Mouse (Mus musculus): ENCODE results near the gene Tmem62.
"Not testable (repeated sequence)": the region's sequence is repeated elsewhere in the genome, so short reads cannot be mapped to it uniquely, and the experiment has no call there.

The Tmem62 gene

GRCm38 (mm10) chr2:120976990-120977925, at the start of gene Tmem62:
Gene Tmem62, plus strand, starts transcription at chr2:120977017.
- peak; percentile 64 for DNase-seq (ENCODE audit: low spot score)

- no peak for DNase-seq (ENCODE audit: low spot score)
Measured at GRCm38 (mm10) chr2:120933038-120933437, 43.8 kb upstream of the Tmem62 start.

- DNase-seq (ENCODE audit: low spot score): no peak
Measured at GRCm38 (mm10) chr2:120951208-120951607, 25.6 kb upstream of the Tmem62 start.

GRCm38 (mm10) chr2:120952176-120952938, 24.5 kb upstream of the Tmem62 start:
- no peak for DNase-seq (ENCODE audit: low spot score)

- no peak for DNase-seq (ENCODE audit: low spot score)
Measured at GRCm38 (mm10) chr2:120959363-120959762, 17.5 kb upstream of the Tmem62 start.

GRCm38 (mm10) chr2:120959827-120960226, 17.0 kb upstream of the Tmem62 start:
- no peak for DNase-seq (ENCODE audit: low spot score)

- no peak for DNase-seq (ENCODE audit: low spot score)
Measured at GRCm38 (mm10) chr2:120960261-120960660, 16.6 kb upstream of the Tmem62 start.

- no peak for DNase-seq (ENCODE audit: low spot score)
Measured at GRCm38 (mm10) chr2:120963110-120963509, 13.7 kb upstream of the Tmem62 start.

GRCm38 (mm10) chr2:120965486-120965885, 11.3 kb upstream of the Tmem62 start:
- DNase-seq (ENCODE audit: low spot score): no peak

GRCm38 (mm10) chr2:120970045-120970539, 6.7 kb upstream of the Tmem62 start:
- no peak for DNase-seq (ENCODE audit: low spot score)

- DNase-seq (ENCODE audit: low spot score): peak; percentile 94
Measured at GRCm38 (mm10) chr2:120970559-120971080, 6.2 kb upstream of the Tmem62 start, which contains the start of gene Ubr1. Gene Ubr1, minus strand, starts transcription at chr2:120970715.

GRCm38 (mm10) chr2:120971766-120972165, 5.1 kb upstream of the Tmem62 start:
- DNase-seq (ENCODE audit: low spot score): no peak

- not testable (repeated sequence) for DNase-seq (ENCODE audit: low spot score)
Measured at GRCm38 (mm10) chr2:120972257-120972656, 4.6 kb upstream of the Tmem62 start.

GRCm38 (mm10) chr2:120972964-120973363, 3.9 kb upstream of the Tmem62 start:
- DNase-seq (ENCODE audit: low spot score): no peak

- DNase-seq (ENCODE audit: low spot score): peak; percentile 56
Measured at GRCm38 (mm10) chr2:120976308-120976707, 509 bp upstream of the Tmem62 start.

- no peak for DNase-seq (ENCODE audit: low spot score)
Measured at GRCm38 (mm10) chr2:120977926-120978692, 1.3 kb downstream of the Tmem62 start.

- DNase-seq (ENCODE audit: low spot score): peak; percentile 36
Measured at GRCm38 (mm10) chr2:120978693-120979037, 1.8 kb downstream of the Tmem62 start.

- no peak for DNase-seq (ENCODE audit: low spot score)
Measured at GRCm38 (mm10) chr2:120979819-120980218, 3.0 kb downstream of the Tmem62 start.

GRCm38 (mm10) chr2:120980861-120981260, 4.0 kb downstream of the Tmem62 start:
- no peak for DNase-seq (ENCODE audit: low spot score)

- DNase-seq (ENCODE audit: low spot score): no peak
Measured at GRCm38 (mm10) chr2:120983611-120984010, 6.8 kb downstream of the Tmem62 start.

GRCm38 (mm10) chr2:120985241-120985640, 8.4 kb downstream of the Tmem62 start:
- DNase-seq (ENCODE audit: low spot score): no peak

- no peak for DNase-seq (ENCODE audit: low spot score)
Measured at GRCm38 (mm10) chr2:120991196-120991595, 14.4 kb downstream of the Tmem62 start.
